8 mouse cellular contexts compared by ENCODE assay signal in genomic region chr13:19619216-19619927, GRCm38 (mm10). TPM values are rescaled to one million over a fixed set of nuclear protein-coding genes. Genes with fewer than 3 reads are reported as not detected.
A peak's percentile ranks its signal among the peaks of the same experiment; 100 is the strongest.
DNase-seq lines count a peak whose midpoint lies in the region; ATAC-seq and TF ChIP-seq lines count a peak whose summit lies in the region.

Epdr1 (minus strand) TSS chr13:19619927.

- TF ChIP-seq EP300 in lung, postnatal 0 days (IDR thresholded peaks at IDR 0.05) = no peak

- TF ChIP-seq CTCF in lung, postnatal 0 days (IDR thresholded peaks at IDR 0.05) = peak; percentile 78

- DNase-seq in NIH3T3 (ENCODE audit: low read depth) = peak; percentile 74
- peak; percentile 84 for DNase-seq in cerebellum, adult 9-10 months
- peak; percentile 72 to 80 for DNase-seq in layer of hippocampus, postnatal 10 days (ENCODE audit: low spot score in 2 of 2)
- DNase-seq in lung, postnatal 0 days (ENCODE audit: low spot score) = peak; percentile 83
- DNase-seq in retina, adult 2 months (ENCODE audit: low read depth, low spot score) = peak; percentile 32
- DNase-seq in thymus, postnatal 4 days = peak; percentile 71

- H3K4me2 ChIP-seq in lung, postnatal 0 days (replicated peaks; ENCODE audit: low read depth, low read length) = peak within 1 kb of the TSS; percentile 92

- H3K27ac ChIP-seq in lung, postnatal 0 days (ENCODE audit: low read length) = peak within 1 kb of the TSS; percentile 43; the same call in 1 of the 2 replicates

- peaks cover 5% of the 10 kb centered on the region; the same call in 1 of the 2 replicates for H3K4me1 ChIP-seq in lung, postnatal 0 days (ENCODE audit: insufficient read depth, low read depth, low read length)

- H3K9ac ChIP-seq in lung, postnatal 0 days (replicated peaks; ENCODE audit: low read depth) = peak within 1 kb of the TSS; percentile 65

- 0 out of 2 replicates have a peak, but pooled peaks cover 5% of the 10 kb centered on the region for H3K27me3 ChIP-seq in lung, postnatal 0 days (replicated peaks; ENCODE audit: insufficient read depth, low read length)

- no peaks in the 10 kb centered on the region for H3K9me3 ChIP-seq in lung, postnatal 0 days (ENCODE audit: low read length)

- no peaks in the 10 kb centered on the region for H3K36me3 ChIP-seq in lung, postnatal 0 days (ENCODE audit: insufficient read depth, low read length)

- H3K4me3 ChIP-seq in lung, postnatal 0 days (ENCODE audit: low read depth, low read length) = peak within 1 kb of the TSS; percentile 62

- 2% methylated on average over 45 of the region's 46 CpGs for WGBS in lung, postnatal 0 days

- ATAC-seq in frontal cortex, adult (ENCODE audit: low TSS enrichment) = peak; percentile 80
- peak; percentile 63 to 75 for ATAC-seq in hematopoietic stem cell, adult 5-6 weeks (replicated peaks in 1 of 2; ENCODE audit: insufficient read depth in 1 of 2, low FRiP score in 2 of 2, low TSS enrichment in 1 of 2, low read depth in 1 of 2, poor library complexity in 2 of 2, severe bottlenecking in 2 of 2)
- ATAC-seq in lung, postnatal 0 days = peak; percentile 79

RNA-seq across cellular contexts. Expression of gene Epdr1, which starts in this region (rescaled TPM):
- 3.1 and 19.3 TPM in 2 replicates for total RNA-seq in hematopoietic stem cell, adult 5-6 weeks (2017)
- total RNA-seq in layer of hippocampus, postnatal 10 days (2021) = 10 to 100 TPM; 36.3 to 42.2 TPM
- 16.0 and 16.4 TPM in 2 replicates for polyA plus RNA-seq in lung, postnatal 0 days (2015; fragmentation: Nextera tagmentation; extraction: Ambion mirVana)

Comparison
In these comparisons a context has a peak if more than half of its experiments do, and no peak if none do; other contexts are left out.
1. Peak in every context shown above with its lines: DNase-seq, ATAC-seq, H3K4me3 ChIP-seq and H3K27ac ChIP-seq.
2. DNase-seq: peak in every context shown above with its lines; median percentile 84 in cerebellum, adult 9-10 months; 83 in lung, postnatal 0 days; 76 in layer of hippocampus, postnatal 10 days; 74 in NIH3T3; 71 in thymus, postnatal 4 days; 32 in retina, adult 2 months.